Mouse (Mus musculus): ENCODE results near the gene Cd6. TPM values are rescaled to one million over a fixed set of nuclear protein-coding genes. Genes with fewer than 3 reads are reported as not detected.

Gene Cd6
- polyA plus RNA-seq (2012; rRNA removed), result 0.11 and 0.15 TPM in 2 replicates

DNA sequence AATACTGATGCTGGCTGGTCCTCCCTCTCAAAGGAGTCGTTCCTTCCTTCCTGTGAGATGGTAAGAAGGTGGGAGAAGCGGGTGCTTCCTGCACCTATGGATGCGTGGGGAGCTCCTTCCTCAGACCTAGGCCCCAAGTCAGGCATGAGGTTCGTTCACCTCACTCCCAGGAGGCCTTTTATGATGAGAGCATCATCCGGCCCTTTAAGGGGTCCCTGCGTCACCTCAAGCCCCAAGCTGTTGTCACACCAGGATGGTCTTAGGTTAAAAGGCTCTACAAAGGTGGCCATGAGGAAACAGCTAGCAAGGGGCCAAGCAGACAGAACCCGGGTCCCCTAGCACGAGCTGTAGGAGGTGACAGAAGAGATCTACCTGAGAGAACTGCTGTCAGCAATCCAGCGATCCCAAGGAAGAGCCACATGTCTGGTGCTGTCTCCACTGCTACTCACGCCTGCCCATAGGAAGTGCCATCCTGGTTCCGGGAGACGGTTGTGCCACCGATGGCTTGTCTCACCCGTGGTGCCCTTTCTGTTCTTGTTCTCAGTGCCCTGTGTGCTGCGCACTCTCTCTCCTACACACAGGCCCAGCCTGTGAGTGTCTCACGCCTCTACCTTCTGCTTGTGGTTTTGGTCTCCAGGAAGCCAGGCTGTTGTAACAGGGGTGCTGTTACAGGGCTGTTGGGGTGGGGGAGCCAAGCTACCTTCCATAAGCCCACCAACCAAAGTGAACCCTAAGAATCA, at the start of gene Cd6:
TSS of gene Cd6 (minus strand) at position 623 of the 740 bp plus-strand sequence.

DNA sequence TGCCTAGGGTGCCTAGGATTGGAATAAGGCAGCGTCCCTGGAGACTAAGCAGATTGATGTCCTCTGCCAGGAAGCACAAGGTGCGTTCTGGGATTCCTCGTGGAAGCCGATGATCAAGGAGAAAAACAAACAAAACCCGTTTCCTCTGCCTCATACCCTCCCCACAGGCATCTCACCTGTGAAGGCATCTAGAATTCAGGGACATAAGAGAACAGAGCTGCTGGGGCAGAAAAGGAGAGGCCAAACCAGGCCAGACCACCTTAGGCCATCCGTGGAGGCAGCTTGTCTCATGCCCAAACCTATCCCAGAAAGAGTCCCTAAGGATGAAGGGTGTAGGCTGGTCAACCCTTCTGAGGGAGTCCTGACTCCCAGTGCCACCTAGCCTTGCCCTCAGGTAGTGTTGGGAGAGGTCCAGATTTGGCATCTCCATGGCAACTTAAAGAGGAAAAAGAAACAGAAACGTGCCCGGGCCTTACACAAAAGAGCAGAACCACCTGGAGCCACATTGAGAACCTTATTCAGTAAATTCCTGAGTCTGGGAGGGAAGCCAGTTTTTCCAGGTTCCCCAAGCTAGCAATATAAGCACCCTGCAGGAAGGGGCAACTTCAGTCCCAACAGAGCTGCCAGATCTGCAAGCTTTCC, 40.1 kb upstream of the Cd6 start, which contains the start of gene Tmem132a:
TSS of gene Tmem132a (minus strand) at position 55 of the 642 bp plus-strand sequence.

DNA sequence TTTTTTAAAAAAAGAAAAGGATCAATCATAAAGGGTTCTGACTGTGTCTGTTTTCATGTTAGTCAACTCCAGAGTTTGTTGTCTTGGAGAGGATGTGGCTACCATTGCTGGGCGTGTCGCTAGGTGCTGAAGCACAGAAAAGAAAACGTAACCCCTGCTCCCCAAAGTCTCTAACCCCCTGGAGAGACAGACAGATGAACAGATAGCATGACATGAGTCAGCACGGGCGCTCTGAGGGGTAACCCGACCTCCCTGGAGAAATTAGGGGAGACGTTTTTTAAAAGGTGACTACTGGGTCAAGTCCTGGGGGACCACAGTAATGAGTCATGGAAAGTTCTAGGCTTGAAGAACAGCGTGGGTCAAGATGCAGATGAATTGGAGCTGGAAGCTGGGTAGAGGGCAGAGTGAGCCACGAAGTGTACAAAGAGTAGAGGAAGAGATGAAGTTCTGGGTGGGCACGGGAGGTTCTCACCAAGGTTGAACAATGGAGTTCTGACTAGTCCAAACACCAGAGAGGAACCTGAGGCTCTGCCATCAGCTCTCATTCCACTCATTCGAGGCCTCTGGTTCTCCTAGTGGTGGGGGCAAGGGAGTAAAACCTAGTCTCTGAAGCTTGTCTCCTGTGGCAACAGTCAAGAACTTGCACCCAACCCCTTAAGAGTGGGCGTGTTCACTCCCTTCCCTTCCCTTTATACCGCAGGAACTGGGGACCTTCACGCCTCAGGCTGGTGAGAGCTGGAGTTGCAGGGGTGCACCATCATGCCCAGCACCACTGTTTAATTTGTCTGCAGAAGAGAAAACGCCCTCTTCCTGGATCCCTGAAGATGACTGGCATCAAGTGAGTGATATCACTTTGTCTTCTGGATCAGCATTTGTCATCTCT, 9.4 kb upstream of the Cd6 start, which contains the start of gene Slc15a3:
TSS of gene Slc15a3 (plus strand) at position 718 of the 883 bp plus-strand sequence.

Other genes with a start within 250 kb of the Cd6 start
- 25.3 and 35.1 TPM in 2 replicates for gene Ddb1, start 224.7 kb downstream of the Cd6 start, polyA plus RNA-seq (2012; rRNA removed)
- gene Tkfc, start 224.4 kb downstream of the Cd6 start, polyA plus RNA-seq (2012; rRNA removed), result 3.3 and 3.8 TPM in 2 replicates
- 0.05 and 0.08 TPM in 2 replicates for gene Vwce, start 195.8 kb downstream of the Cd6 start, polyA plus RNA-seq (2012; rRNA removed)
- 87.4 and 147 TPM in 2 replicates for gene Pga5, start 152.0 kb downstream of the Cd6 start, polyA plus RNA-seq (2012; rRNA removed)
- 21.5 and 23.0 TPM in 2 replicates for gene Vps37c, start 141.3 kb downstream of the Cd6 start, polyA plus RNA-seq (2012; rRNA removed)
- gene Cd5, start 91.1 kb downstream of the Cd6 start, polyA plus RNA-seq (2012; rRNA removed), result 0.45 and 0.65 TPM in 2 replicates
- 4.0 and 6.0 TPM in 2 replicates for gene Slc15a3, start 9.7 kb upstream of the Cd6 start, polyA plus RNA-seq (2012; rRNA removed)
- gene Tmem132a, start 39.9 kb upstream of the Cd6 start, polyA plus RNA-seq (2012; rRNA removed), result 13.8 and 14.4 TPM in 2 replicates
- 64.5 and 67.6 TPM in 2 replicates for gene Tmem109, start 51.9 kb upstream of the Cd6 start, polyA plus RNA-seq (2012; rRNA removed)
- 76.8 and 77.7 TPM in 2 replicates for gene Prpf19, start 65.2 kb upstream of the Cd6 start, polyA plus RNA-seq (2012; rRNA removed)
- gene Zp1, start 90.6 kb upstream of the Cd6 start, polyA plus RNA-seq (2012; rRNA removed), result not detected in 2 replicates
- 0.10 TPM in 2 replicates for gene Ptgdr2, start 107.1 kb upstream of the Cd6 start, polyA plus RNA-seq (2012; rRNA removed)
- gene Ccdc86, start 119.2 kb upstream of the Cd6 start, polyA plus RNA-seq (2012; rRNA removed), result 3.4 and 3.5 TPM in 2 replicates
- 0.14 and 0.54 TPM in 2 replicates for gene Ms4a10, start 144.6 kb upstream of the Cd6 start, polyA plus RNA-seq (2012; rRNA removed)
- gene Ms4a15, start 163.2 kb upstream of the Cd6 start, polyA plus RNA-seq (2012; rRNA removed), result not detected in 2 replicates
- not detected in 2 replicates for gene Ms4a18, start 188.0 kb upstream of the Cd6 start, polyA plus RNA-seq (2012; rRNA removed)

All from stomach, adult 2 months (tissue).